Mouse (Mus musculus): Measurements from ENCODE around the gene Tcf20. TPM values are rescaled to one million over a fixed set of nuclear protein-coding genes. Genes with fewer than 3 reads are reported as not detected.

Gene Tcf20
- polyA plus RNA-seq, 1 experiment: 108 TPM

DNA sequence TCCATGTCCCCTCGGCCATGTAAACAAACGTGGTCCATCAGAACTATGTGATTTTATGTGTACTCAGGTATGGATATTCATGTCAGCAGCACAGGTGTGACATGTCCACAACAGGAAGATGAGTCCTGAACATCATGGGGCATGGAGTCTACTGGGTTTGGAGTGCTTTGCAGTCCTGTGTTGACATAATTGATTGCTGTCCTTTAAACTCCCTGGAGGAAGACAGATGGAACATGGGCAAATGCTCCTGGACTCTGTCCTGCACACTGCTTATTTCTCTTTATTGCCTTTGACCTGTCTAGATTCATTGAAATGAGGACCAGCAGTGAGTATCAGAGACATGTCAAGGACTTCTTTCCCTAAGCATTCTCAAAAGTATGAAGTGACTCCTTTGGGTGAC lies 221.7 kb downstream of the Tcf20 start:
- no peak overlapping the region for H3K4me3 ChIP-seq (ENCODE audit: low read depth, low read length)
- H3K27me3 ChIP-seq (ENCODE audit: control insufficient read depth, insufficient read depth, low read length, poor library complexity, severe bottlenecking): peaks cover 1% of the 10 kb centered on the region; the same call in 1 of the 2 replicates
- H3K36me3 ChIP-seq (ENCODE audit: control insufficient read depth, insufficient read depth, low read length, poor library complexity, severe bottlenecking): no peaks in the 10 kb centered on the region
- no peak overlapping the region for H3K27ac ChIP-seq (ENCODE audit: insufficient read depth, low read length)
- H3K9me3 ChIP-seq (replicated peaks; ENCODE audit: control insufficient read depth, insufficient read depth, low read length, poor library complexity, severe bottlenecking): no peaks in the 10 kb centered on the region; the same call in 1 of the 2 replicates
- H3K4me1 ChIP-seq (ENCODE audit: control insufficient read depth, insufficient read depth, low read length): no peaks in the 10 kb centered on the region
- no peak overlapping the region for H3K9ac ChIP-seq (ENCODE audit: low read depth, poor library complexity, severe bottlenecking)
- TF ChIP-seq POLR2A (IDR thresholded peaks at IDR 0.05; ENCODE audit: insufficient read depth, low read length): no peak

DNA sequence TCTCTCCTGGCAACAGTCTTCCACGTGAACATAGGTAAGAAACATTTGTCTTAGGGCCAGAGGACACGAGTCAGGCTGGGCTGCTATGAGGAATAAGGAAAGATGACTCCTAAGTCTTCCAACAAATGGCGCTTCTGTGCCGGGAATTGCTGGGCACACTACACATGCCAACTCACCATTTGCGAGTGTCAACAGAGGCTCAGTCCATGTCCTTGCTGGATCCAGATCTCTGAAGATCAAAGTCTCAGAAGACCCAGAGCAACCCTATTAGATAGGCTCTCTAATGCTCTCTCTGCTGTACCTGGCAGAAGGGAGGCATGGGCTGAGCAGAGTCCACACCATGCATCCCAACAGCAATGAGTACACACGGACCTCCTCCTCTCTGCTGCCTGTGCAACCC lies 222.8 kb downstream of the Tcf20 start:
- Histone ChIP-seq H3K9ac (ENCODE audit: low read depth, poor library complexity, severe bottlenecking) (no peak overlapping the region), H3K27ac (ENCODE audit: insufficient read depth, low read length) (no peak overlapping the region), H3K4me1 (ENCODE audit: control insufficient read depth, insufficient read depth, low read length) (no peaks in the 10 kb centered on the region), H3K9me3 (replicated peaks; ENCODE audit: control insufficient read depth, insufficient read depth, low read length, poor library complexity, severe bottlenecking) (no peaks in the 10 kb centered on the region; the same call in 1 of the 2 replicates), H3K27me3 (ENCODE audit: control insufficient read depth, insufficient read depth, low read length, poor library complexity, severe bottlenecking) (peaks cover 1% of the 10 kb centered on the region; the same call in 1 of the 2 replicates), H3K4me3 (ENCODE audit: low read depth, low read length) (no peak overlapping the region), H3K36me3 (ENCODE audit: control insufficient read depth, insufficient read depth, low read length, poor library complexity, severe bottlenecking) (no peaks in the 10 kb centered on the region)
- TF ChIP-seq POLR2A (IDR thresholded peaks at IDR 0.05; ENCODE audit: insufficient read depth, low read length): no peak
- no peak for TF ChIP-seq EP300 (IDR thresholded peaks at IDR 0.05; ENCODE audit: insufficient read depth, low read depth, low read length)
- TF ChIP-seq CTCF (IDR thresholded peaks at IDR 0.05; ENCODE audit: low read depth, low read length): no peak

DNA sequence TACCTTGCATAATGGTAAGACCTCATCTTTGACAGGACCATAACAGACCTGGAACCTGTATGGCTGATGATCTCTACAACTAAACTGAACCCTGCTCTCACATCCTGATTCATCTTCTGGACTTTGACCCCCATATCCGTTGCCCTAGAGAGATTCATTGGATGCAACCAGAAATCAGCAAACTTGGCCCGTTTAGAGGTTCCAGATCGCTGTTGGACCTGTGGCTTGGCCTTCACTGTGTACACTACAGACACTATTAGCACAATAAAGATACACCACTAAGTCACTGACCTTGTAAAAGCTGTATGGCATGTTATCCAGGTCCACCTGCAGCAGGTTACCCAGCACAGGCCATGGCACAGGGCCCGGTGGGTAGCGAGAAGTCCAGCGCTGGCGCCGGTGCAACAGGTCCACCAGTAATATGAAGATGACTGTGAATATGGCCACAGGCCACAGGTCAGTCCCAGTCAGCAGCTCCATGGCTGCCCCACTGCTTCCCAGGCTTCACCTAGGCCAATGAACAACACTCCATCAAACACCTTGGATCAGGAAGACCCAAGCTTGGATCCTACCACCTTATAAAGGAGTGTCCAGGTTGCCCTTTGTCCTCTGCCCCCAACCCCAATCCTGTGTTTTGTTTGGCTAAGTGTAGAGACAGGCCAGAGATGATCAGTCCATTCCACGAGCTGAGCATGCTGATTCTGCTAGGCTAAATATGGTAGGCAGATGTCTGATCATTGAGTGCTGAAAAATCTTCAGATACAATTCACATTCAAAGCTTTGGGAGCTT lies 223.8 kb downstream of the Tcf20 start, which contains the start of gene Cyp2d40:
Gene Cyp2d40 (minus strand): TSS at position 553 of the 790 bp plus-strand sequence.
- Histone ChIP-seq H3K4me1 (ENCODE audit: control insufficient read depth, insufficient read depth, low read length) (no peaks in the 10 kb centered on the region), H3K27ac (ENCODE audit: insufficient read depth, low read length) (no peak within 1 kb of the TSS), H3K4me3 (ENCODE audit: low read depth, low read length) (no peak within 1 kb of the TSS)

More for the DNA sequence above, 223.8 kb downstream of the Tcf20 start, which contains the start of gene Cyp2d40:
- H3K36me3 ChIP-seq (ENCODE audit: control insufficient read depth, insufficient read depth, low read length, poor library complexity, severe bottlenecking): no peaks in the 10 kb centered on the region
- H3K9ac ChIP-seq (ENCODE audit: low read depth, poor library complexity, severe bottlenecking): no peak within 1 kb of the TSS
- TF ChIP-seq POLR2A (IDR thresholded peaks at IDR 0.05; ENCODE audit: insufficient read depth, low read length): no peak
- no peak for TF ChIP-seq EP300 (IDR thresholded peaks at IDR 0.05; ENCODE audit: insufficient read depth, low read depth, low read length)
- no peak for TF ChIP-seq CTCF (IDR thresholded peaks at IDR 0.05; ENCODE audit: low read depth, low read length)
- peaks cover 1% of the 10 kb centered on the region; the same call in 1 of the 2 replicates for H3K27me3 ChIP-seq (ENCODE audit: control insufficient read depth, insufficient read depth, low read length, poor library complexity, severe bottlenecking)
- no peaks in the 10 kb centered on the region for H3K9me3 ChIP-seq (replicated peaks; ENCODE audit: control insufficient read depth, insufficient read depth, low read length, poor library complexity, severe bottlenecking)

Other genes with a start within 250 kb of the Tcf20 start
- not detected in 2 replicates for gene Cyp2d40, start 223.7 kb downstream of the Tcf20 start, polyA plus RNA-seq (2011; ENCODE audit: insufficient read depth, insufficient read length, low read depth, missing spikeins)
- gene Cyp2d26, start 193.6 kb downstream of the Tcf20 start, polyA plus RNA-seq (2011; ENCODE audit: insufficient read depth, insufficient read length, low read depth, missing spikeins): not detected in 2 replicates
- gene Nfam1, start 45.4 kb upstream of the Tcf20 start, polyA plus RNA-seq (2011; ENCODE audit: insufficient read depth, insufficient read length, low read depth, missing spikeins): 3.3 and 5.8 TPM in 2 replicates
- gene Serhl, start 101.6 kb upstream of the Tcf20 start, polyA plus RNA-seq (2011; ENCODE audit: insufficient read depth, insufficient read length, low read depth, missing spikeins): 20.5 and 20.7 TPM in 2 replicates
- gene Rrp7a, start 134.9 kb upstream of the Tcf20 start, polyA plus RNA-seq (2011; ENCODE audit: insufficient read depth, insufficient read length, low read depth, missing spikeins): 90.8 and 102 TPM in 2 replicates
- 97.9 and 113 TPM in 2 replicates for gene Poldip3, start 161.5 kb upstream of the Tcf20 start, polyA plus RNA-seq (2011; ENCODE audit: insufficient read depth, insufficient read length, low read depth, missing spikeins)
- gene Cyb5r3, start 184.7 kb upstream of the Tcf20 start, polyA plus RNA-seq (2011; ENCODE audit: insufficient read depth, insufficient read length, low read depth, missing spikeins): 188 and 200 TPM in 2 replicates

Data from ES-Bruce4 (cell line).